Mouse (Mus musculus) C2C12 (cell line): Measurements from ENCODE around the gene Zbtb16. TPM values are rescaled to one million over a fixed set of nuclear protein-coding genes. Genes with fewer than 3 reads are reported as not detected.

Source experiments
- H3K27me3 ChIP-seq: one replicate; pipeline ENCODE4 v1.6.1; 2011; ENCODE audit not compliant: control insufficient read depth, insufficient read depth, insufficient read length
- H3K36me3 ChIP-seq: one replicate; pipeline ENCODE4 v1.6.1; 2011; ENCODE audit not compliant: control insufficient read depth, insufficient read depth
- H3K4me3 ChIP-seq: one replicate; pipeline ENCODE4 v1.5.1; 2011; ENCODE audit warnings: mild to moderate bottlenecking, control low read depth; ENCODE audit not compliant: poor library complexity, insufficient read depth, severe bottlenecking
- H3K79me2 ChIP-seq: one replicate; pipeline ENCODE4 v1.6.1; 2011; ENCODE audit not compliant: control insufficient read depth, insufficient read depth
- H3K79me3 ChIP-seq: one replicate; pipeline ENCODE4 v1.6.1; 2011; ENCODE audit warnings: low read depth, control low read depth
- H3ac ChIP-seq: one replicate; pipeline ENCODE3; 2011; ENCODE audit warnings: low read depth; ENCODE audit not compliant: control insufficient read depth, insufficient read length
- CEBPB ChIP-seq: IDR thresholded peaks from one replicate; pipeline ENCODE4 v1.6.1; 2011; ENCODE audit warnings: low read depth, mild to moderate bottlenecking, control low read depth, moderate library complexity
- CTCF ChIP-seq: IDR thresholded peaks from one replicate; pipeline ENCODE4 v1.5.1; 2011; ENCODE audit not compliant: control insufficient read depth, insufficient read depth, insufficient read length
- FOSL1 ChIP-seq: IDR thresholded peaks from one replicate; pipeline ENCODE4 v1.8.0; 2011; ENCODE audit warnings: mild to moderate bottlenecking, low read length; ENCODE audit not compliant: poor library complexity, insufficient read depth, severe bottlenecking
- MAX ChIP-seq: IDR thresholded peaks from one replicate; pipeline ENCODE4 v1.6.1; 2011; ENCODE audit warnings: mild to moderate bottlenecking, control low read depth
- MYOD1 ChIP-seq: IDR thresholded peaks from one replicate; pipeline ENCODE4 v1.6.1; 2011; ENCODE audit warnings: low read depth; ENCODE audit not compliant: control insufficient read depth, insufficient read length
- MYOG ChIP-seq: IDR thresholded peaks from one replicate; pipeline ENCODE4 v1.6.1; 2011; ENCODE audit not compliant: control insufficient read depth, insufficient read length; ENCODE audit errors: extremely low read depth
- USF1 ChIP-seq: IDR thresholded peaks from one replicate; pipeline ENCODE4 v1.6.1; 2011; ENCODE audit warnings: low read depth, mild to moderate bottlenecking, control low read depth, moderate library complexity
- polyA plus RNA-seq: library from polyadenylated mRNA; unstranded; fragments of >200 nt; fragmentation: generic; extraction: Trizol; gene quantifications from one replicate; pipeline ENCODE4 v1.2.1, GENCODE M21; 2012; ENCODE audit warnings: missing spikeins

Gene Zbtb16
- polyA plus RNA-seq, 1 experiment: not detected

DNA sequence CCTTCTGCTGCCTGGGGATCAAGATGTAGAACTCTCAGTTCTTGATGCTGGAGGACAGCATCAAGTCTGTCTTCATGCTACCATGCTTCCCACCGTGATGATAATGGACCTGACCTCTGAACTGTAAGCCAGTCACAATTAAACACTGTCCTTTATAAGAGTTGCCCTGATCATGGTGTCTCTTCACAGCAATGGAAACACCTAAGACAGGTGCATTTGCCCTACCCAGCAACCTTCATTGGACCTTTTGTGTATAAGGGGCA lies 146.4 kb downstream of the Zbtb16 start:
- Histone ChIP-seq H3K36me3 (no peaks in the 10 kb centered on the region), H3K79me3 (no peaks in the 10 kb centered on the region), H3K4me3 (no peak overlapping the region), H3K79me2 (no peaks in the 10 kb centered on the region), H3ac (no peak overlapping the region), H3K27me3 (peaks cover 20% of the 10 kb centered on the region)
- TF ChIP-seq MYOG (no peak), CEBPB (no peak), USF1 (no peak), CTCF (no peak)

DNA sequence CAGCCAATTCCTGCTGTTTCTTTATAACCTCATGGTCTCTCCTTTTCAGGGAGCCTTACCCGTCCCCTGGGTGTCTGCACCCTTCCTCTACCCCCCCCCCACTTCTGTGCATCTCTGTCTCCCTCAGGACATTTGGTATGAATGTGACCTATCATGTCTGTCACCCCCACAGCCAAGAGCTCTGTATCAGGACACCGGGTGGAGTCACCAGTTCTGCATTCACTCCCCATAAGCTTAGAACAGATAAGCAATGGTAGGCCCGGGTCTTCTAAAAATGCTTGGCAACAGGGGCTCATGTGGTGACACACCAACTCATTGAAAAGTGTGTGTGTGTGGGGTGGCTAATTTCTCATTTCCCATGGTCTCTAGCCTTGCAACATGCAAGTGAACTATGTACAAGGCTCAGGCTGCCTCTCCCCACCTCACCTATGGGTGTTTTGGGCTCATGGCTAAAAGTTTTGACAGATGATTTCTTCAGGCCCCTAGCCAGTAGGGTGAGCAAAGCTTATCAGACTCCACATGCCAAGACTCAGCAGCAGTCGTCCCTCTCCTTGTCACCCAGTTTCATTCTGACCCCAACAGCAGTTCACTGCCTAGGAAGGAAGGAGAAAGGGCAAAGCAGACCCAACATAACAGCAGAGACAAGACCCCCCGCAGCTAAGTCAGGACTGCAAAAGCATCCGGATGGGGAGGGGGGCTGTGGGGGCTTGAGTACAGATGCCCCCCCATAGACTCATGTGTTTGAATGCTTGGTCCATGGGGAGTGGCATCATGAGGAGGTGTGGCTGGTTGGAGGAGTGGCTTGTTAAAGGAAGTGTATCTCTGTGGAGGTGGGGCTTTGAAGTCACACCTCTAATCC lies 146.9 kb downstream of the Zbtb16 start:
- TF ChIP-seq MYOD1: no peak
- TF ChIP-seq MYOG: no peak
- TF ChIP-seq MAX: no peak
- no peak for TF ChIP-seq FOSL1
- no peak for TF ChIP-seq CTCF
- TF ChIP-seq USF1: no peak
- TF ChIP-seq CEBPB: no peak
- Histone ChIP-seq H3K79me3 (no peaks in the 10 kb centered on the region), H3K36me3 (no peaks in the 10 kb centered on the region), H3K27me3 (peaks cover 22% of the 10 kb centered on the region), H3ac (no peak overlapping the region), H3K79me2 (no peaks in the 10 kb centered on the region), H3K4me3 (no peak overlapping the region)

DNA sequence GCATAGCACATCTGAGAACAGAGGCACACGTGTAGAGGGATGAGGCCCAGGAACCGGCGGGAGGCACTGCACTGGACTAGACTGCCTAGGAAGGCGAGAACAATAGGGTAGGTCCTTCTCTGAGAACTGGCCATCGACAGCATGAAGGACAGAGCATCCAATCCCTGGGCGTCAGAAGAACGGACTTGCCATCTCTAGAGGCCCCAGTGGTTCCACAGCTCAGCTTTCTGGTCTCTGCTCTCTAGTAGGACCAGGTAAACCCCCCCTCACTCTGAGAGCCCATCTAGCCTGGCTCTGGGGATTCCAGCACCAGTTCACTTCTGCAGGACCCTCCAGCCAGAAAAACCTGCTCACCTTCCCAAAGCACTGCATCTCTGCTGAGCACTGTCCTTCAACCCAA lies 148.1 kb downstream of the Zbtb16 start:
- H3K27me3 ChIP-seq: peaks cover 25% of the 10 kb centered on the region
- no peaks in the 10 kb centered on the region for H3K79me3 ChIP-seq
- no peaks in the 10 kb centered on the region for H3K36me3 ChIP-seq
- no peaks in the 10 kb centered on the region for H3K79me2 ChIP-seq
- no peak overlapping the region for H3K4me3 ChIP-seq
- no peak overlapping the region for H3ac ChIP-seq
- TF ChIP-seq CTCF: no peak
- TF ChIP-seq FOSL1: no peak
- no peak for TF ChIP-seq MYOD1
- no peak for TF ChIP-seq CEBPB
- no peak for TF ChIP-seq USF1

DNA sequence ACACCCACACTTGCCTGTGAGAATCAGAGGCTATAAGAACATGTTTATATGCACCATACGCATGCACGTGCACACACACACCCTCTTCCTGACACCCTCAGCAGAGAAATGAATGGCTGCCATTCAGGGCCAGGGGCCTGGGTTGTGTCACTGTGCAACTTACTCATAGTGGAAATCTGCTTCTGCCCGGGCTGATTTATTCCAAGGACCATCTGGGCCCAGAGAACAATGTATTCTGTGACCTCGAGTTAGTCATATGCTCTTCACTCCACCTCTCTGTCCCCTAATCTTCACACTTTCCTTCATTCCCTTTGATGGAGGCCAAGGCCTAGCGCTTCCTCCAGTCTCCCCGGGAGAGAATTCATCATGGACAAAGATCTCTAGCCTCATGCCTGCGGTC lies 150.3 kb downstream of the Zbtb16 start:
- Histone ChIP-seq H3K4me3 (no peak overlapping the region), H3ac (no peak overlapping the region), H3K79me2 (no peaks in the 10 kb centered on the region), H3K27me3 (peaks cover 33% of the 10 kb centered on the region), H3K36me3 (no peaks in the 10 kb centered on the region), H3K79me3 (no peaks in the 10 kb centered on the region)
- TF ChIP-seq MAX: no peak
- no peak for TF ChIP-seq CEBPB
- TF ChIP-seq FOSL1: no peak
- no peak for TF ChIP-seq CTCF
- TF ChIP-seq MYOD1: no peak
- TF ChIP-seq USF1: no peak
- no peak for TF ChIP-seq MYOG

DNA sequence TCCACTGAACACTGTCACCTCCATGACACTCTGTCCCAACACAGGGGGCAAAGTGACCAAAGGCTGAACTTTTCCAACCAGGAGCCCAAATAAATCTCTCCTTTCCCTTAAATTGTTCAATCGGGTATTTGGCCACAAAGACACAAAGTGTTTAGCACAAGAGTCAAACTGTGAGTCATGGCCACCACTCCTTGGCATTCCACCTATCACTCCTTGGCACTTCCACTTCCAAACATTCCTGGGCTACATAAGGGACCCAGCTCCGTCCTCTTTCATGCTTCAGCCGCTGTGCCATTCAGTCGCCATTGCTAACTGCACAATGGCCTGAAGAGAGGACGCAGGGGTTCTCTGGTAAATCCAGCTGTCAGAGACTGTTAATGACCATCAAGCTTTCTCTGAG lies 151.9 kb downstream of the Zbtb16 start:
- H3K79me2 ChIP-seq: no peaks in the 10 kb centered on the region
- TF ChIP-seq FOSL1 (no peak), MYOD1 (no peak), USF1 (no peak), MAX (no peak), CEBPB (no peak), CTCF (no peak), MYOG (no peak)
- H3K4me3 ChIP-seq: no peak overlapping the region
- peaks cover 33% of the 10 kb centered on the region for H3K27me3 ChIP-seq
- no peak overlapping the region for H3ac ChIP-seq
- H3K36me3 ChIP-seq: no peaks in the 10 kb centered on the region
- no peaks in the 10 kb centered on the region for H3K79me3 ChIP-seq

DNA sequence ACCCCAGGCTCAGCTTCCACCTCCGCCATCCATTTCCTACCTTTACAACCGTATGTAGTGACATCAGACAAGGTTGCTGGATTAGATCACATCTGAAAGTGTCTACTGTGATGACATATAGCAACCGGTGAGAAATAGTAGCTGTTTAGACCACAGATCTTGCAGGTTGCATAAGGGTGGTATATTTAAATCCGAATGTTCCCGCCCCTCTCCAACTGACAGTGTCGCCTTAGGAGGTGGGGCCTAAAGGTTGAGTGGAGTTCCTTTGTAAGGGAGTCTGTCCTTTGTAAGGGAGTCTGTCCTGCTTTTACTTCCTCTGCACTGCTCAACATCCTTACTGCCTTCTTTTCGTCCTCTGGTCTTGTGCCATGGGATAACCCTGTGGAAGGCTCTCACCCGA lies 154.8 kb downstream of the Zbtb16 start:
- TF ChIP-seq FOSL1: no peak
- TF ChIP-seq MYOD1: no peak
- no peak for TF ChIP-seq USF1
- TF ChIP-seq CEBPB: no peak
- no peak for TF ChIP-seq MYOG
- no peak for TF ChIP-seq MAX
- no peak for TF ChIP-seq CTCF
- H3K27me3 ChIP-seq: peaks cover 34% of the 10 kb centered on the region
- no peak overlapping the region for H3ac ChIP-seq
- no peaks in the 10 kb centered on the region for H3K79me2 ChIP-seq
- no peaks in the 10 kb centered on the region for H3K36me3 ChIP-seq
- H3K79me3 ChIP-seq: no peaks in the 10 kb centered on the region
- no peak overlapping the region for H3K4me3 ChIP-seq
